Mouse (Mus musculus) embryo, embryonic 11.5 days (tissue): Measurements from ENCODE around the gene 1700015F17Rik.

Source experiments
- DNase-seq: peaks from one replicate; pipeline ENCODE4 v3.0.0-alpha.2; 2012; ENCODE audit warnings: low read depth, low spot score

The 1700015F17Rik gene

GRCm38 (mm10) chr5:5423723-5424171, 55.2 kb downstream of the 1700015F17Rik start:
- DNase-seq, result peak; percentile 3

- DNase-seq, result no peak
Observed at GRCm38 (mm10) chr5:5423081-5423480, 55.9 kb downstream of the 1700015F17Rik start.

- no peak for DNase-seq
Observed at GRCm38 (mm10) chr5:5421439-5421838, 57.5 kb downstream of the 1700015F17Rik start.

- DNase-seq, result no peak
Observed at GRCm38 (mm10) chr5:5419992-5420455, 58.9 kb downstream of the 1700015F17Rik start, which contains the start of gene Cdk14. Gene Cdk14 (minus strand): TSS chr5:5420312.

- no peak for DNase-seq
Observed at GRCm38 (mm10) chr5:5419253-5419652, 59.7 kb downstream of the 1700015F17Rik start.

- no peak for DNase-seq
Observed at GRCm38 (mm10) chr5:5414835-5415234, 64.1 kb downstream of the 1700015F17Rik start.

GRCm38 (mm10) chr5:5411886-5412285, 67.1 kb downstream of the 1700015F17Rik start:
- DNase-seq, result no peak

- DNase-seq, result no peak
Observed at GRCm38 (mm10) chr5:5401986-5402385, 77.0 kb downstream of the 1700015F17Rik start.

GRCm38 (mm10) chr5:5392786-5393185, 86.2 kb downstream of the 1700015F17Rik start:
- no peak for DNase-seq
